Mouse (Mus musculus): ENCODE data around the gene Neurod2. TPM values are rescaled to one million over a fixed set of nuclear protein-coding genes. Genes with fewer than 3 reads are reported as not detected.

Neurod2 gene
- total and polyA plus RNA-seq, 3 experiments: 0.05 TPM; not detected in 2

DNA sequence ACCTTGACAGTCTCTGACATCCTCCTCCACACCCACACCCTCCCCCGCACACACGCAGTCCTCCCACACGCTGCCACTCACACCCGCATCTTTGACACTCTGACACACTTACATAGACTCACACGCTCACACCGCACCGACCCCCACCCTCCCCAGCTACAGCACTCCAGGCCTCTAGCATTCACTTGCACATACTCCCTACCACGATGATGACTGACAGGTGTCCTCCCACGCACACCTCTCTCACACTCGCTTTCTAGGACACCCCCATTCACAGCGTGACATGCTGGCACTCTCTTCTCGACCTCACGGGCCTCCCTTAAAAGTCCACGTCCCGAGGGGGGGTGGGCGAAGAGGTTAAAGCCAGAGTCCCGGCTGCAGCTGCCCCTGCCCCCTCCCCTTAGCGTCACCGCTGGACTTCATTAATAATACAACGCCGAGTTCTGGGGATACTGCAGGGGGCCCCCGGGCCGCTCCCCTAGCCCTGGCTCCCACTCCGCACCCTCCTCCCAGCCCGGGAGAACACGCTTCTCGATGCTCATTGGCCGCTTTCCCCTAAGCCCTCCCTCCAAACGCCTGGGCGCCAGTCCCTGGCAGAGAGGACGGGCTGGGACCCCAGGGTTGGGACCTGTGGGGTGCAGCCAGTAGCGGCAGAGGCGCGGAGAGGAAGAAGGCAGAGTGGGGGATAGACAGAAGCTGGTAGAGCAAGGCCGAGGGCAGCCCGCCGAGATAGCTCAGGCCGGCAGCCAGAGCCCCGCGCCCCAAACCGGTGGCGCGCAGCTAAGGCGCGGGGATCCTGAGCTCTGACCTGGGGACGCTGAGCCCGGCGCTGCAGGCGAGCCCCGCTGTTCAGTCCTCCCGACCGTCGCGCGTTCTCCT lies 18.9 kb upstream of the Neurod2 start, which contains the start of gene Ppp1r1b:
Gene Ppp1r1b (plus strand): TSS at position 322 of the 879 bp plus-strand sequence.
- DNase-seq (ENCODE audit: low spot score) (no peak), ATAC-seq (ENCODE audit: extremely low read depth, insufficient number of reproducible peaks, low FRiP score, poor library complexity, severe bottlenecking) (no peak)
- H3K9me3 ChIP-seq (replicated peaks): no peaks in the 10 kb centered on the region
- TF ChIP-seq GATA2 (IDR thresholded peaks at IDR 0.05; ENCODE audit: borderline replicate concordance, low read depth, low read length) (no peak), POLR2AphosphoS5 (IDR thresholded peaks at IDR 0.05; ENCODE audit: insufficient replicate concordance, low read depth, low read length) (no peak), TAL1 (conservative IDR thresholded peaks at IDR 0.05; ENCODE audit: low read depth, low read length) (no peak)
- H3K4me3 ChIP-seq (ENCODE audit: low read depth, low read length): no peak within 1 kb of the TSS
- H3K4me1 ChIP-seq (ENCODE audit: insufficient read depth, low read depth, low read length): peaks cover 17% of the 10 kb centered on the region
- peaks cover 79% of the 10 kb centered on the region for H3K27me3 ChIP-seq (ENCODE audit: insufficient read depth, low read length)
- no peaks in the 10 kb centered on the region for H3K36me3 ChIP-seq (replicated peaks)

GRCm38 (mm10) chr11:98347385-98348082 lies 18.1 kb upstream of the Neurod2 start:
- no peak for DNase-seq (ENCODE audit: low spot score)
- Histone ChIP-seq H3K36me3 (replicated peaks) (no peaks in the 10 kb centered on the region), H3K4me3 (ENCODE audit: low read depth, low read length) (no peak overlapping the region), H3K9me3 (replicated peaks) (no peaks in the 10 kb centered on the region), H3K4me1 (ENCODE audit: insufficient read depth, low read depth, low read length) (peaks cover 22% of the 10 kb centered on the region), H3K27me3 (ENCODE audit: insufficient read depth, low read length) (peaks cover 71% of the 10 kb centered on the region)
- ATAC-seq (ENCODE audit: extremely low read depth, insufficient number of reproducible peaks, low FRiP score, poor library complexity, severe bottlenecking): no peak
- TF ChIP-seq TAL1 (conservative IDR thresholded peaks at IDR 0.05; ENCODE audit: low read depth, low read length): no peak

- ATAC-seq (ENCODE audit: extremely low read depth, insufficient number of reproducible peaks, low FRiP score, poor library complexity, severe bottlenecking): no peak
- Histone ChIP-seq H3K4me1 (ENCODE audit: insufficient read depth, low read depth, low read length) (peaks cover 23% of the 10 kb centered on the region), H3K4me3 (ENCODE audit: low read depth, low read length) (no peak overlapping the region), H3K9me3 (replicated peaks) (no peaks in the 10 kb centered on the region), H3K27me3 (ENCODE audit: insufficient read depth, low read length) (peaks cover 67% of the 10 kb centered on the region), H3K36me3 (replicated peaks) (no peaks in the 10 kb centered on the region)
- TF ChIP-seq GATA2 (IDR thresholded peaks at IDR 0.05; ENCODE audit: borderline replicate concordance, low read depth, low read length) (no peak), TAL1 (conservative IDR thresholded peaks at IDR 0.05; ENCODE audit: low read depth, low read length) (no peak), POLR2AphosphoS5 (IDR thresholded peaks at IDR 0.05; ENCODE audit: insufficient replicate concordance, low read depth, low read length) (no peak), CTCF (IDR thresholded peaks at IDR 0.05; ENCODE audit: low read depth, low read length) (no peak), GATA1 (IDR thresholded peaks at IDR 0.05; ENCODE audit: borderline replicate concordance, low read length) (no peak)
- no peak for DNase-seq (ENCODE audit: low spot score)
Measured at GRCm38 (mm10) chr11:98346168-98346567, 16.7 kb upstream of the Neurod2 start.

GRCm38 (mm10) chr11:98345253-98345652 lies 15.8 kb upstream of the Neurod2 start:
- peaks cover 63% of the 10 kb centered on the region for H3K27me3 ChIP-seq (ENCODE audit: insufficient read depth, low read length)
- H3K4me1 ChIP-seq (ENCODE audit: insufficient read depth, low read depth, low read length): peaks cover 25% of the 10 kb centered on the region
- H3K9me3 ChIP-seq (replicated peaks): no peaks in the 10 kb centered on the region
- H3K4me3 ChIP-seq (ENCODE audit: low read depth, low read length): no peak overlapping the region; the same call in 1 of the 2 replicates
- no peaks in the 10 kb centered on the region for H3K36me3 ChIP-seq (replicated peaks)
- ATAC-seq (ENCODE audit: extremely low read depth, insufficient number of reproducible peaks, low FRiP score, poor library complexity, severe bottlenecking) (no peak), DNase-seq (ENCODE audit: low spot score) (peak; percentile 65)
- peak; percentile 48 for TF ChIP-seq CTCF (IDR thresholded peaks at IDR 0.05; ENCODE audit: low read depth, low read length)
- no peak for TF ChIP-seq POLR2AphosphoS5 (IDR thresholded peaks at IDR 0.05; ENCODE audit: insufficient replicate concordance, low read depth, low read length)

DNA sequence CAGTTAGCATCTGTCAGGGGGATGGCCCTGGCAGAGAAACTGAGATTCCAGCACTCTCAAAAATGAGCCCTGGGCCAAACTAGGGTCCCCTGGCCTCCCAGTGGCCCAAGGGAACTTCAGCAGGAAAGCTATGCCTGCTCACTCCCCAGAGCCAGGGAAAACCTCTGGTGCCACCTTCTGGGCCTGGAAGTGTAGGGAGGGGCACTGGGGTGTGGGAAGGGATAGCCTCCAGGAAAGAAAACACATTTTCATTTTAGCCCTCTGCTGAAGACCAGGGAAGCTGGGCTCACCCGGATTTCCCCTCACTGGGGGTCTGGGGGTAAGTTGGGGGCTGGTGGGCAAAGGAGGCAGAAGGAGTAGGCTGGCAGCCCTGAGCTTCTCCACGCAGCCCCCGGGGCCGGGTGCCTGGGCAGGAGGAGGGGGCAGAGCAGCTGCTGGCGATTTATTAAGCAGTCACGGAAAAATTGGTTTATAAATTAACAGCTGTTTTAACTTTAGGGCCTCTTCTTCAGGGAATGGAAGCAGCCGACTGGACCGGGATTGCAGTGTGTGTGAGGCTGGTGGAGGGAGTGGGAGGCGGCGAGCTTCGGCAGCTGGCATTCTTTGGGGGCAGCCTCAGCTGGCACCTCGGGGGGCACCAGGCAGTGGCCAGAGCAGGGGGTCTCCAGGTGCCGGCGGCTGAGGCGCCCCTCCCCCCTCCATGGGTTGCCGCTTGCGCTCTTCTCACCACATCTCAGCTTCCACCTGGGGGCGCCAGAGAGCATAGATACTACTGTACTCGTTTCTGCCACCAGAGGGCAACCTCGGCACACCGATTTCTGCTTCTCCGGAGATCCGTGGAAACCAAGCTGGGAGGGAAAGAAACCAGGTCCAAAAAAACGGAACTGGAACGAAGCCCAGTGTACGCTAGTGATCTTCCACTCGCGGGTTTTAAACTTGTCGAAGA lies 12.8 kb upstream of the Neurod2 start:
- peaks cover 61% of the 10 kb centered on the region for H3K27me3 ChIP-seq (ENCODE audit: insufficient read depth, low read length)
- H3K4me1 ChIP-seq (ENCODE audit: insufficient read depth, low read depth, low read length): peaks cover 22% of the 10 kb centered on the region
- H3K36me3 ChIP-seq (replicated peaks): no peaks in the 10 kb centered on the region
- no peak overlapping the region; the same call in 1 of the 2 replicates for H3K4me3 ChIP-seq (ENCODE audit: low read depth, low read length)
- ATAC-seq (ENCODE audit: extremely low read depth, insufficient number of reproducible peaks, low FRiP score, poor library complexity, severe bottlenecking): peak; percentile 40; the same call in 1 of the 2 replicates
- TF ChIP-seq CTCF (IDR thresholded peaks at IDR 0.05; ENCODE audit: low read depth, low read length) (peak; percentile 84), TAL1 (conservative IDR thresholded peaks at IDR 0.05; ENCODE audit: low read depth, low read length) (no peak)
- no peaks in the 10 kb centered on the region for H3K9me3 ChIP-seq (replicated peaks)
- peak; percentile 43 for DNase-seq (ENCODE audit: low spot score)

GRCm38 (mm10) chr11:98341174-98341573 lies 11.7 kb upstream of the Neurod2 start:
- Histone ChIP-seq H3K4me3 (ENCODE audit: low read depth, low read length) (no peak overlapping the region), H3K27me3 (ENCODE audit: insufficient read depth, low read length) (peaks cover 61% of the 10 kb centered on the region), H3K36me3 (replicated peaks) (no peaks in the 10 kb centered on the region), H3K9me3 (replicated peaks) (no peaks in the 10 kb centered on the region), H3K4me1 (ENCODE audit: insufficient read depth, low read depth, low read length) (peaks cover 22% of the 10 kb centered on the region)
- ATAC-seq (ENCODE audit: extremely low read depth, insufficient number of reproducible peaks, low FRiP score, poor library complexity, severe bottlenecking) (no peak), DNase-seq (ENCODE audit: low spot score) (no peak)
- TF ChIP-seq POLR2AphosphoS5 (IDR thresholded peaks at IDR 0.05; ENCODE audit: insufficient replicate concordance, low read depth, low read length) (no peak), TAL1 (conservative IDR thresholded peaks at IDR 0.05; ENCODE audit: low read depth, low read length) (no peak), GATA2 (IDR thresholded peaks at IDR 0.05; ENCODE audit: borderline replicate concordance, low read depth, low read length) (no peak), GATA1 (IDR thresholded peaks at IDR 0.05; ENCODE audit: borderline replicate concordance, low read length) (no peak), CTCF (IDR thresholded peaks at IDR 0.05; ENCODE audit: low read depth, low read length) (no peak)
